Mouse (Mus musculus) C2C12 (cell line): ENCODE results near the gene Msi2. TPM values are rescaled to one million over a fixed set of nuclear protein-coding genes. Genes with fewer than 3 reads are reported as not detected.

ENCODE experiments used
- H3K27me3 ChIP-seq: one replicate; pipeline ENCODE4 v1.6.1; 2011; ENCODE audit not compliant: control insufficient read depth, insufficient read depth, insufficient read length
- H3K36me3 ChIP-seq: one replicate; pipeline ENCODE4 v1.6.1; 2011; ENCODE audit not compliant: control insufficient read depth, insufficient read depth
- H3K4me3 ChIP-seq: one replicate; pipeline ENCODE4 v1.5.1; 2011; ENCODE audit warnings: mild to moderate bottlenecking, control low read depth; ENCODE audit not compliant: poor library complexity, insufficient read depth, severe bottlenecking
- H3K79me2 ChIP-seq: one replicate; pipeline ENCODE4 v1.6.1; 2011; ENCODE audit not compliant: control insufficient read depth, insufficient read depth
- H3K79me3 ChIP-seq: one replicate; pipeline ENCODE4 v1.6.1; 2011; ENCODE audit warnings: low read depth, control low read depth
- H3ac ChIP-seq: one replicate; pipeline ENCODE3; 2011; ENCODE audit warnings: low read depth; ENCODE audit not compliant: control insufficient read depth, insufficient read length
- CEBPB ChIP-seq: IDR thresholded peaks from one replicate; pipeline ENCODE4 v1.6.1; 2011; ENCODE audit warnings: low read depth, mild to moderate bottlenecking, control low read depth, moderate library complexity
- CTCF ChIP-seq: IDR thresholded peaks from one replicate; pipeline ENCODE4 v1.5.1; 2011; ENCODE audit not compliant: control insufficient read depth, insufficient read depth, insufficient read length
- FOSL1 ChIP-seq: IDR thresholded peaks from one replicate; pipeline ENCODE4 v1.8.0; 2011; ENCODE audit warnings: mild to moderate bottlenecking, low read length; ENCODE audit not compliant: poor library complexity, insufficient read depth, severe bottlenecking
- MAX ChIP-seq: IDR thresholded peaks from one replicate; pipeline ENCODE4 v1.6.1; 2011; ENCODE audit warnings: mild to moderate bottlenecking, control low read depth
- MYOD1 ChIP-seq: IDR thresholded peaks from one replicate; pipeline ENCODE4 v1.6.1; 2011; ENCODE audit warnings: low read depth; ENCODE audit not compliant: control insufficient read depth, insufficient read length
- MYOG ChIP-seq: IDR thresholded peaks from one replicate; pipeline ENCODE4 v1.6.1; 2011; ENCODE audit not compliant: control insufficient read depth, insufficient read length; ENCODE audit errors: extremely low read depth
- USF1 ChIP-seq: IDR thresholded peaks from one replicate; pipeline ENCODE4 v1.6.1; 2011; ENCODE audit warnings: low read depth, mild to moderate bottlenecking, control low read depth, moderate library complexity
- polyA plus RNA-seq: library from polyadenylated mRNA; unstranded; fragments of >200 nt; fragmentation: generic; extraction: Trizol; gene quantifications from one replicate; pipeline ENCODE4 v1.2.1, GENCODE M21; 2012; ENCODE audit warnings: missing spikeins

Msi2 gene
- polyA plus RNA-seq, 1 experiment, result 8.4 TPM

DNA sequence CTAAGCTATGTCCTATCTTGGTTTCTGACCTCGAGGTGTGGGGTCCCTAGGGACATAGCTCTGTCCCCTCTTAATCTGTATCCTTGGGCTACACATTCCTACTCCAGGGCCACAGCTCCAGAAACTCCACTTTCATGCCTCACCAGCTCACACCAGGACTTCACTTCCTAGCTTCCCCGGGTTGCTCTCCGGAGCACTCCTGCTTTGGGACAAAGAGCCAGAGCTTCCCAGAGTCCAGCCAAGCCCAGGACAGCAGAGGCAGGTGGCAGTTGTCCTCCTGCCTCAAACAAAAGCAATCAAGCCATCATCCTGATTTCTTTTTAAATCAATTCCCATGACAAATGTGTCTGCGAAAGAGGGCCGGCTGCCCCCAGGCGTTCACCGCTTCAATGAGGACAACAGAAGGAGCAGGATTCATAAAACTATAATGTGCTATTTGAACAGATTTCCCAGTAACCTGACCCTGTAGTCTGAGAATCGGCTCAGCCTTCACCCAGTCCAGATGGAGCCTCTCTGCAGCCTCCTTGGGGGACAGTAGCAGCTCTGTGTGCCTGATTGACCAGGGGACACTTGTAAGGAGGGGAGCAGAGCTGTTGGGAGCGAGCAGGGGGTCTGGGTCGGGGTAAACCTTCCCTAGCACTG, 409.1 kb downstream of the Msi2 start:
- TF ChIP-seq MYOG (no peak), FOSL1 (no peak), MAX (no peak), MYOD1 (no peak), CEBPB (no peak), USF1 (no peak)
- Histone ChIP-seq H3K27me3 (peaks cover 42% of the 10 kb centered on the region), H3K79me3 (no peaks in the 10 kb centered on the region), H3K79me2 (no peaks in the 10 kb centered on the region), H3K4me3 (no peak overlapping the region), H3K36me3 (no peaks in the 10 kb centered on the region), H3ac (no peak overlapping the region)

DNA sequence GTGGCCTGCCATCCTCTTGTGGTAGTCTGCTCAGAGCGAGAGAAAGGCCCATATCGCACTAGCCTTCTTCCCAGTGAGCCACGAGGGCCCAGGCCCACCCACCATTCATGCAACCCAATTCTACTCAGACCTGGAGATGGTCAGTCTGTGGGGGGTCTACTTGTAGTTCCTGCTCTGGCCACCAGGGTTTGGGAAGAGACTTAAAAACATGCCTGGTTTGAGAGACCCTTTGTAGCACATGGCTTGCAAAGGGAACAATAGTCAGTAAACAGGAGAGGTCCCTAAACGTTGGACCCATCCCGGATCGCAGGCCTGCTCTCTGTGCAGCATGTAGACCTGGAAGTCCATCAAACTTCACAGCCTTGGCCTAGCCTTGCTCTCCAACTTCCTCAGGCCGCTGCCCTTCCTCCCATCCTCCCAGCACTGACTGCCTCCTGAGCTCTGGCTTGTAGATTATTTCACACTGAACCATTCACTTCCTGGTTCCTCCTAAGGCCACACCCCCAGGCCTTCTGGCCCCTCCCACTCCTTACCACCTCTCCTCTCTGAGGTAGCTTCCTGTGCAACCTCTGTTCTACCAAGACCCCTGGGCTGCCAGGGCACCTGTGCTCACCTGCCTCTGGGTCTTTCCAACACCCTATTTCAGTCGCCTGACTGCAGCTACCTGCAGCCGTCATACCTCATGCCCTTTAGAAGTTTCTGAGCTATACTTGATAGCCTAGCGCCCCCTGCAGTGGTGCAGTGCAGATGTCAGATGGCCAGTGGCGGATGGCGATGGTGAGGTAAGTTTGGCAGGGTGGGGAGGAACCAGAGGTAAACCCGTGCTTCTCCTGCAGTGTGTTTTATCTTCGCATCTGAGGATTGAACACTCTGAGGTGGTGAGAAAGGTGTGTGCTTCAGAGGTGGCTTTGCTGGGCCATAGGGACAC, 410.4 kb downstream of the Msi2 start:
- H3K79me3 ChIP-seq, result no peaks in the 10 kb centered on the region
- TF ChIP-seq FOSL1, result no peak
- TF ChIP-seq MYOG, result no peak
- TF ChIP-seq CEBPB, result no peak
- TF ChIP-seq USF1, result no peak
- TF ChIP-seq MAX, result no peak
- no peak for TF ChIP-seq MYOD1
- TF ChIP-seq CTCF, result no peak
- H3K79me2 ChIP-seq, result no peaks in the 10 kb centered on the region
- peaks cover 40% of the 10 kb centered on the region for H3K27me3 ChIP-seq
- H3K36me3 ChIP-seq, result no peaks in the 10 kb centered on the region
- no peak overlapping the region for H3ac ChIP-seq
- no peak overlapping the region for H3K4me3 ChIP-seq

DNA sequence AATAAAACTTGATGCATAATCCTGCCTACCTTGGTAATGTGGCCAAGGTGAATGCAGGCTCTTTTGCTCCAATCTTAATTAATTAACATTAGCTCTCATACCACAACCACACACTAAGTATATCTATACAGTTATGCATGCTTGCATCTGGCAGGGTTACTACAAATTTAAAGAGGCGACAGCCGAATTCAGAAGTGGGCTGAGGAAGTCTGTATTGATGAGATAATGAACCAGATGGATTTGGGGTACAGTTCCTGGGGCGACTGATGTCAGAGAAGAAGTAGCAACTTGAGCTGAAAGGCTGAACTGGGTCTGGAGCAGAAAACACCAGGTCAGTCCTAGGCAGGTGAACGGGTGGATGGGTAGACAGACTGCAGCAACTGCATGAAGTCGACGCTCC, 412.6 kb downstream of the Msi2 start:
- TF ChIP-seq MYOG (no peak), CEBPB (no peak), MAX (no peak), USF1 (no peak), CTCF (no peak), FOSL1 (no peak), MYOD1 (no peak)

DNA sequence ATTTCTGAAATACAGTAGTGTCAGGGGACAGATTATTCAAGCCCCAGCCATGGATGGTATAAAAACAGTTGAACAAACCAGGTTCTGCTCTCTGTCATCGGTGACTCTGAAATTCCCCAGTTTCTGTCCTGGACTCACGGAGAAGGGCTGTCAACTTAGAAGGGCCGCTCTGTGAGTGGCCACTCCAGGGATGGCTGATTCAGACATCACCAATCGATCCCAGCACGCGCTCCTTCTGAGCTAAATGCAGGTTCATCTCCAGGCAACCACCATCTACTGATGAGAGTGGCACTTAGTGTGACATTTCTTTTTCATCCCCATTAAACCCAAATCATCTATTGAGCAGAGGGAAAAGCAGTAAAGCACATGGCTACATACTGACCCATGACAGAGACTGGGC, 416.7 kb downstream of the Msi2 start:
- H3K79me3 ChIP-seq, result no peaks in the 10 kb centered on the region
- H3K36me3 ChIP-seq, result no peaks in the 10 kb centered on the region
- H3K79me2 ChIP-seq, result no peaks in the 10 kb centered on the region
- no peak overlapping the region for H3K4me3 ChIP-seq
- H3ac ChIP-seq, result no peak overlapping the region
- peaks cover 18% of the 10 kb centered on the region for H3K27me3 ChIP-seq
- TF ChIP-seq MAX (no peak), MYOG (no peak), MYOD1 (no peak), USF1 (no peak), FOSL1 (no peak), CTCF (no peak), CEBPB (no peak)

More for the DNA sequence above, 412.6 kb downstream of the Msi2 start:
- Histone ChIP-seq H3K79me3 (no peaks in the 10 kb centered on the region), H3ac (no peak overlapping the region), H3K36me3 (no peaks in the 10 kb centered on the region), H3K79me2 (no peaks in the 10 kb centered on the region), H3K4me3 (no peak overlapping the region), H3K27me3 (peaks cover 31% of the 10 kb centered on the region)

DNA sequence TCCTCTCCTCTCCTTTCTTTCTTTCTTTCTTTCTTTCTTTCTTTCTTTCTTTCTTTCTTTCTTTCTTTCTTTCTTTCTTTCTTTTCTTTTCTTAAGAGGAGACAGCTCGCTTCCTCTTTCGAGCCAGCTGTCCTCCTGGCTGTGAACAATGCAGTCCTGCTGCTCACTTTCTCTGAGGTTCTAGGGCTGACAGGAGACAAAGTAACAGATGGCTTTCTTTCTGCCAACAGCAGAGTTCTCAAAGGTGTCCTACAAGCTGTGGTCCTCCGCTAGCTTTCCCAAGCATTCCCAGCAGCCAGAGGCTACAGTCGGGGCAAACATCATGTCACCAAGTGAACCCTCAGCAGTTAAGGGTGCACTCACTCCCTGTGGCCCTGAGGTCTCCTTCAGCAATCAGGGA, 419.0 kb downstream of the Msi2 start:
- TF ChIP-seq CEBPB (no peak), CTCF (no peak), MYOD1 (no peak), USF1 (no peak), FOSL1 (no peak), MAX (no peak), MYOG (no peak)

More for the DNA sequence above, 419.0 kb downstream of the Msi2 start:
- Histone ChIP-seq H3ac (no peak overlapping the region), H3K36me3 (no peaks in the 10 kb centered on the region), H3K79me2 (no peaks in the 10 kb centered on the region), H3K79me3 (no peaks in the 10 kb centered on the region), H3K27me3 (peaks cover 16% of the 10 kb centered on the region), H3K4me3 (no peak overlapping the region)
